Mouse (Mus musculus) cerebellum, adult 18-20 months (tissue): ENCODE data around the gene Gm10647.
A peak's percentile ranks its signal among the peaks of the same experiment; 100 is the strongest.
"Not testable (repeated sequence)": the region's sequence is repeated elsewhere in the genome, so short reads cannot be mapped to it uniquely, and the experiment has no call there.

Source experiments
- DNase-seq, 2 experiments: peaks; one replicate each; pipeline ENCODE4 v3.0.0; 2021

Gm10647 gene

DNA sequence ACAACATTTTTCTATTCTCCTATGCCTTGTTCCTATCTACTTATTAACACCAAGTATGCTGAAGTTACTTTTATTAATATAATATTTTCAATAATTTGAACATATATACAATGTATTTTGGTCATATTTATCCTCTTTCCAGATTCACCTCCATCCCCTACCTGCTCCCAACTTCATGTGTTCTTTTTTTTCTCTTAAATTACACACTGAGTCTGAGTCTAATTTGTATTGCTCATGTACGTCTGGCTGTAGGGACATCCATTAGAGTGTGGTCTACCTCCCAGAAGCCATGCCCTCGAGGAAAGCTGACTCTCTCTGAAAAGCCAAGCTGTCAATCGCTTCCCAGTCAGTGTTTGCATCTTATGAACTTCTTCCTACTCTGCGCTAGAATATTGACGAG, at the start of gene Gm10647:
Gene Gm10647 (plus strand): TSS at position 301 of the 400 bp plus-strand sequence.
- DNase-seq = no peak

DNA sequence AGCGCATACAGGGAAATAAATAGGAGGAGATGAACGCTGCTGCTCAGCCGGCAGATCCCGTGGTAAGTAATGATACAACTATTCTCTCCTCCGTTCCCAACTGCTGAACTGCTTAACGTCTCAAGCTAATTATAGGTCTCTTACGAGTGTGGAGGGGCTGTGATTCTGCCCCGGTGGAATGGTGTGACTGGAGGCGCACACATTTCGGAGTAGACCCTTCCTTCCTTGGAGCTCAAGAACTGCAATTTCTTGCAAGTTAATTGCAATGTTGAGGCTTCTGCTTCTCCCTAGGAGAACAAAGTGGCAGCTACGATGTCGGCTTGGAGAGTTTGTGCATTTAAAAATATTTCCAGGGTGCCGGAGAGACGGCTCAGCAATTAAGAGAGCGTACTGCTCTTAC, 48.4 kb upstream of the Gm10647 start:
- no peak for DNase-seq

DNA sequence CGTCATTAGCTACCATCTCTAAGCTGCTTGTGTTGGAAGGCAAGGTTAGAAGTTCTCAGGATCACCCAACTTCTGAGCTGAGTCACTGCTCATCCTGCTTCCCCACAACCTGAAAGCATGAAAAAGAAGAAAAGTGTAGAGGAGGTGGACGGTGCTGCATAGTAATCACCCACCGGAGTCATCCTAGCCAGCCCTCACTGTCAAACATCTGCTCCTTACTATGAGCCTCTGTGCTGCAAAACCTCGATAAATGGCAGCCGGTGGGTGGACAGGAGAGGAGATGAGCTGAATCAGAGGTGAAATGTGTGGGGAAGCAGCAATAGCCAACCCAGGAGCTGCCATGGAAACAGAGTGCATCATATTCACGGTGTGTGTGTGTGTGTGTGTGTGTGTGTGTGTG, 44.0 kb upstream of the Gm10647 start:
- DNase-seq = no peak

DNA sequence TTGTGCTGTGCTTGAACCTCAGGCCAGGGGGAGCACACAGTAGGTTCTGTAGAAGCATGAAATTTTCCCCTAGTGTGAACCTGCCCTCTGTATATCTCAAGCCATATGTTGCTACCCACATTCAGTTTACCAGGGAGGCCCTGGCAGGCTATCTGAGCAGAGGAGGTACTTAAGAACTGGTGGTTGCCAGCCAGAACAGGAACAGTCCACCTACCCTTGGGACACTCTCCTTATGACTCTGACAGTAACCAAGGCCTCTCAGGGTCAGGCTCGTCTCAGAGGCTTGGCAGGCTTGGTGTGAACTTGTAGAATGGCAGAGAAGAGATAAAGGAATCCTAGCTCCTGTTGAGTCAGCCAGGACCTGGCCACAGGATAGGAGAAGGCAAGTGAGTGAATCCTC, 35.8 kb upstream of the Gm10647 start:
- no peak for DNase-seq

DNA sequence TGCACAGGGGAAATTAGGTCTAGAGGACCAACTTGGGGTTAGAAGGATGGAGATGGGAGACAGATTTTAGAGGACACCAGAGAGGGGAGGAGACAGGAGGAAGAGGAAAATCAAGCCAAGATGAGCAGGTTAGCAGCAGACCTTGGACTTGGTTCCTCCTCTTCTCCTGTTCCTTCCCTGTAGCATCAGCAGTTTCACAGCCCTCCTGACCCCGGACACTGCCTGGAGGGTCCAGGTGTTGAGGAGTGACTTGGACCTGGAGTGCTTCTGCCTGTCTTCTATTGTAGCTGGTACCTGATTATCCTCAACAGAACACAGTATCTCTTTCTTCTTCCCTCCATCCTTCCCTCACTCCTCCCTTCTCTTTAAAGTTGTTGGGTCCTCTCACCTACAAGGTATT, 28.1 kb upstream of the Gm10647 start:
- no peak for DNase-seq

DNA sequence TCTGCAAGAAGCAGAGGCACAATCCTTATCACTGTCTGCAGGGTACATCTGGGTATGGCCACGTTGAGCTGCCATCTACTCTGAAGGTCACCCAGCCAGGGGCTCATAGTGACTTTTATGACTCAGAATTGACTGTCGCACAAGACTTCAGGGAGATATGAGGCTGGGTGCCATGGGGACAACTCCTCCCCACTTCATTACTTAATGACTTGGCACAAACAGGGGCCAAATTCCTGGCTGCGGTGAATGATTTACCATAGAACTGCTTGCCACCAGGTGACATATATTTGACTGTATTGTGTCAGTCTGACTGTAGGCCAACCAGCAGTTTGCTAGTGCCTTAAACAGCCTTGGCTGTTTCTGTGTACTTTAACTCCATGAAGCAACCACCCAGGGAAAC, 27.6 kb upstream of the Gm10647 start:
- DNase-seq = no peak

DNA sequence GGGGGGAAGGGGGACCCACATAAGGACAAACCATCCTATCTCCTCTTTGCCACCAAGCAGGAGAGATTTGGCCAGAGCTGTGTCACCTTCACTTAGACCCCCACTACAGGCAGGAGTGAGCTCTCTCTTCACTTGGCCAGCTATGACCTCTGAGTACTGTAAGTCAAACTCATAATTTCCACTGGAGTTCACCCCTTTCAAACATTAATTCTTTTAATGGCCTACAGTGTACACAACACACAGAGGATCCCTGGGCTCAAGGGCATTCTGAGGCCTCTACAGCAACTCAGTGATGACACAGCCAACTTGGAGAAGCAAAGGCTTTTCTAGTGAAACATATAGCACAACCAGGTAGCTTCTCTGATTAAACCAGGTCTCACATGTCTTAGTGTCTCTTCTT, 26.1 kb upstream of the Gm10647 start:
- no peak for DNase-seq

DNA sequence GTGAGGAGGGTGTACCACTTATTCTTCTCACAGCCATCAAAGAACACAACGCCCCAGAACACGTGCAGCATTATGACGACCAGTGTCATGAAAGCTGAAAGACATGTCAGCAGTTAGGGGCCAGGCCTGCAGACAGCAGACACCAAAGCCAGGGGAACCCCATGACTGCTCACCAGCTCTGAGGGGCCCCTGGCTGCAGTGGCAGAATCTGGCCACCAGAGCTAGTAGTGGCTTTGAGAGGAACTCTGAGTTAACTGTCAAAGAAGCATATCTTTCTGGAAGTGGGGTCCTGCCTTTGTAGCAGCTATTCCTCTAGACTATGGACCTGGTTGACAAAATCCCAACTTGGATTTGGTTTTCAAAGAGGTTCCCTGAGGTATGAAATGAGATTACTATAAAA, 12.3 kb upstream of the Gm10647 start:
- not testable (repeated sequence) for DNase-seq

DNA sequence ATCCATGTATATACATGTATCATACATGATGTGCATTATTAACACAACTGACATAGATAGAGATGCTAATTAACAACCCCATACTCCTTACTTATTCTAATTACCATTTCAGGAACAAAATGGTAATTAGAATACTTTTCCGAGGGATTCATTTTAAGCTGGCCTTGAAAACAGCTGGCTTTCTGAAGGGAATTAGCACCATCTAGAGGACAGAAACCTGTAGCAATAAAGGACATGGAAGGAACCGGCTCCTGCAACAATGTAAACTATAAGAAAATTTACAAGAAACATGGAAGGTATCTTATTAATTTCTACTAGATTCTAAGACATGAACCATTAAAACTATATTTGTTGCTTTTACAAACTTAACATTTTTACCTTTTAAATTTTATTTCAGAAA, 9.0 kb upstream of the Gm10647 start:
- DNase-seq = peak; percentile 33 to 47

DNA sequence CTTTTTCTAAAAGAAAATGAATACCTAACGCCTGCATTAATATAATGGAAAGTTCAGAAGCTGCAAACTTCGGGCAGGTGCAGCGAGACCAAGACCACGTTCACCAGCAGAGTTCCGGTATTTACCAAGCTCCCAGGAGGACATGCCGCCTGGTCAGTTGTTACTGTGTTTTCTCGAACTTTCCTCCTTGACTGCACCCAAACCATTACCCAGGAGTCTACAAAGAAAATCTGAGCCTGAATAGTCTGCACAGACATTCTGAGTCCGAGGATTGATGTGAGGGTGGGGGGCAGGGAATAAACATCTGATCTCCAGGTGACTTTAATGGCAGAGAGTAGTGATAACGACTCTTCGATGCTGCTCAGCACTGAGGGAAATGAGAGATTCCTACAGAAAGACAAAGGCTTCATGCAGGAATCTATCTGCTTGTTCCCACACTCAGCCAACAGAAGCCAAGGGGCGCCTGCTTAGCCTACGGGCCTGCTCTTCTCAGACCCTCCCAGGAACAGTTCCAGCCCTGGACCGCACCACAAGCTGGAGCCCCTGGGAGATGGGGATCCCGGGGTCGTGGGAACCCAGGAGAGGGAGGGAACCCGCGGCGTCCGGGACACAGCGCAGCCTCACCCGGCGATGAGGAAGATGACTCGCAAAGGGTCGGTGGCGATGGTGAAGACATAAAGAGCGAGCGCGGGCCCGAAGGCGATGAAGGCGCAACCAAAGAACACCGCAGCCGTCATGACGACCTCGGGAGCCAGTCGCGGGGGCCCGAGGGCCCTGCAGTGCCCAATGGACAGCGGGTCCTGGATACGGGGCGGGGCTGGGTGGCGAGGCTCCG, 2.0 kb upstream of the Gm10647 start:
- DNase-seq = peak; percentile 18 to 40

DNA sequence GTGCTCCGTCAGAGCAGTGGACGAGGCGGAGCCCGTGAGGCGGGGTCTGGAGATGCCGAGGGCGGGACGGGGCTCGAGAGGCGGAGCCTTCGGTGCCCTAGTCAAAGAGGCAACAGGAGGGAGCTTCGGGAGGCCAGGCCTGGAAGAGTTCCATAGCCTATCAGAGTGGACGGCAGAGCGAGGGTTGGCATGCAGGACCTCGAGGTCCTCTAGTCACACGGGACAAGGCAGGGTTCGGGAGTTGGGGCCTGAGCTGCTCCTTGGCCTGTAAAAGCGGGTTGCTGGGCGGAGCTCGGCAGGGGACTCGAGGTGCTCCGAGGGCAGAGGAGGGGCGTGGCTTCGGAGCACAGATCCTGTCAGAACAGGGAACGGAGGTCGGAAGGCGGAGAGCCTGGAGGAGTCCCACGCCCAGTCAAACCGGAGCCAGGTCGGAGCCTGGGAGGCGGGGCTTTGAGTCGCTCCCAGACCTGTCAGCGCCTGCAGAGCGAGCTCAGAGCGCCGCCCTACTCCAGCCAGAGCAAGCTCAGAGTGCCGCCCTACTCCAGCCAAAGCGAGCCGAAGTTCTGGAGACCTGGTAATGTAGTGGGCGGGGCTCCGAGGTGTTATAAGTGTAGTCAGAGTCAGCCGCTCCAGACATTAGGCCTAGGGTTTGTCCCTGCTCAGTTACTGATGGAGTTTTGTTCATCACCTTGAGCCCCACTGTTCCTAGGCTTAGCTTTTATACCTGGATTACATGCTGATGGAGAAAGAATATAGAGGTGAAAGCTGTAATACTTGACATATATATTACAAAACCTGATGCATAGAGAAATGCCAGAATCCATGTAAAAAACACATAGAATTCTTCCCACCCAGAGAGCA, 1.1 kb upstream of the Gm10647 start, which contains the start of gene Aph1b:
Gene Aph1b (minus strand): TSS at position 27 of the 861 bp plus-strand sequence.
- DNase-seq = peak; percentile 97 to 99

DNA sequence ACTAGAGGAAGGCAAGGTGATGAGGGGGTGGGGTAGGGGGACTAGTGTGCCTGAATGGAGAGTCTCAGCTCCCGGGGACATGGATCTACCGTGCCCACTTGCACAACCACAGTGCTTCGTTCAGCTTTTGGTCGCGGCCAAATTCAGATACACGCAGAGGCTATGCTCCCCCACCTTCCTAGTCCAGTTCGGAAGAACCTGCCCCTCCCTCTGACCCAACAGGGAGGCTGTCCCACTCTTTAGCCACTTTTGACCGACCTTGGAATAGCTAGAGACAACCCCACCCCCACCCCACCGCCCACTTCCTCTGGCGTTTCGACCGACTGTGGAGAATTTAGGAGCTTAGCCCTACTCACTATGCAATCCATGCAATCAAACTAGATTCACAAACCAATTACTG, 5.1 kb downstream of the Gm10647 start:
- no peak for DNase-seq

DNA sequence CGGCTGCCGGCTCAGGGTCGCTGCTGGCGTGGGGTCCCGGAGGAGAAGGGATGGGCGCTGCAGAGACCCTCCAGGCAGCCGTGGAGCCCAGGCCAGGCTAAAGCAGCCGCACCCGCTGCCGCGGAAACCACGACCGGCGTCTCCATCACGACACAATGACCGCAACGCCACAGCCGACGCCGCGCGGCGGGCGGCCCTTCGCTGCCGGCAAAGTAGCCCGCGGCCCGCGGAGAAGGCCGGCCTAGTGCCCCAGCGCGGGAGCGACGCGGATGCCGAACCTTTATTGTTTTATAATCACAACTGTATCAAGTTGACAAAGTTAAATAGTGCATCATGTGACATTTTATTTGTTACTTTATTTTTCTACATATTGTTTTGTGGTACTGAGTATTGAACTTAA, 9.1 kb downstream of the Gm10647 start:
- DNase-seq = not testable (repeated sequence)

DNA sequence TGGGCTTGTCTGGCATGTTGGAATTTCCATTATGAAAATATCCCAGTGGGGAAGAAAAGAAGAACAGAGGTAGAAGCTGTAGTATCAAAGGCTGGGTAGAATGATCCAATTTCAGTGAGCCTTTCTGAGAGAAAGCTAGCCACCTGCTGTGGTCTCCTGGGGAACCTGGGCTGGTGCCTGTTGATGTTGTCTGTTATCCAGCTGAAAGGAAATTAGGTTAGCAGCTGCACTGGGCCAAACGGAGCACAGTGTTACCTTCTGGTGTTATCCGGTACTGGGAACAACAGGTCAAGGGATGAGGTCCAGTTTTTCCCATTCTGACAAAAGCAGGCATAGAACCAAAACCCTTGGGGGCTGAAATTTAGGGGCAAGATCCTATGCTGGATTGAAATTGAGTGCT, 16.6 kb downstream of the Gm10647 start:
- no peak for DNase-seq

DNA sequence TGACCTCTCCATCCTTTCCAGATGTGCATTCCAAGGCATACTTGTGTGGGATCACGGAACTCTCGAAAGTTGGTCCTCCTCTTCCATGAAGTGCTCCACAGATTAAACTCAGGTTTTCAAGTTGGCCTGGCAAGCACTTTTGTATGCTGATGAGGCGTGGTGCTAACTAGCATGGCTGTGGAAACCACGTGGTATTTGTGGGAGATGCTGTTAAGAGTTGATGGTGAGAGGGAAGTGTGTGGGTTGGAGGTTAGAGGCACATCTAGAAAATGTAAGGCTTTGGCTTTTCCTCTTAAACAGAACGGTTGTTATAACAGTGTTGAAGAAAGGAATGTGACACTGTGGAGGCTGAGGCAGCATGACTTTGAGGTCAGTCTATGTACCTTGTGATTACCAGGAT, 24.2 kb downstream of the Gm10647 start:
- DNase-seq = no peak

DNA sequence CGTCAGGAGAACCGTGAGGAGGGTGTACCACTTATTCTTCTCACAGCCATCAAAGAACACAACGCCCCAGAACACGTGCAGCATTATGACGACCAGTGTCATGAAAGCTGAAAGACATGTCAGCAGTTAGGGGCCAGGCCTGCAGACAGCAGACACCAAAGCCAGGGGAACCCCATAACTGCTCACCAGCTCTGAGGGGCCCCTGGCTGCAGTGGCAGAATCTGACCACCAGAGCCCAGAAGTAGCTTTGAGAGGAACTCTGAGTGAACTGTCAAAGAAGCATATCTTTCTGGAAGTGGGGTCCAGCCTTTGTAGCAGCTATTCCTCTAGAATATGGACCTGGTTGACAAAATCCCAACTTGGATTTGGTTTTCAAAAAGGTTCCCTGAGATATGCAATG, 25.4 kb downstream of the Gm10647 start:
- not testable (repeated sequence) for DNase-seq

DNA sequence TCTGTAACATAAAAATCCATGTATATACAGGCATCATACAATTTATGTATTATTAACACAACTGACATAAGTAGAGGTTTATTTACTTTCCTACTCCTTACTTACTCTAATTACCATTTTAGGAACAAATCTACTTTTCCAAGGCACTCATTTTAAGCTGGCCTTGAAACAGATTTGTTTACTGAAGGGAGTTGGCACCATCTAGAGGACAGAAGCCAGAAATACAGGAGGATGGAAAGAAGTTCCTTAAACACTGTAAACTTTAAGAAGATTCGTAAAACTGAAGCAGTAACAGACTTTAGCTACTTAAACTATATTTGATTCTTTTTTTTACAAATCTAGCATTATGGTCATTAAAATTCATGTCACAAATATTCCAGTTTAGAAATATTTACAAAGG, 29.2 kb downstream of the Gm10647 start:
- peak; percentile 46 to 50 for DNase-seq

DNA sequence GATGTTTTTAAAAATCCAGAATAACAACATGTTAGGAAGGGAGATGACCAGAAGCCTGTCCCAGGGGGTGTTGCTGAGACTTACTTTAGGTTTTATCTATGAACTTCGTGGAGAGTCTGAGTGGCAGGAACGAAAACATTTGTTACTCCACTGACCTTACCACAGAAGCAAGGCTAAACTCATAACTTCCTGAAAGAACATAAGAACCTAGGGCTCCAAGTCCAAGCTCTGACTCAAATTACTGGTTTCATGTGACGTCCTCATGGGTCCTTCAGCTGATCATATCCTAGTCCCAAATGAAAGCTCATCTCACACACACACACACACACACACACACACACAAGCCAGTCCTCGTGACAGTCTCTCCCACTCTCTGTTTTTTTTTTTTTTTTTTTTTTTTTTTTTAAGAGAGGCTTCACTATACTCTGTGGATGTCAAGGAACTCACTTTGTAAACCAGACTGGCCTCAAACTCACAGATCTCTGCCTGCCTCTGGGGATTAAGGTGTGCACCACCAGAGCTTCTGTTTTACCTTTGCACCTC, 35.6 kb downstream of the Gm10647 start:
- no peak for DNase-seq

DNA sequence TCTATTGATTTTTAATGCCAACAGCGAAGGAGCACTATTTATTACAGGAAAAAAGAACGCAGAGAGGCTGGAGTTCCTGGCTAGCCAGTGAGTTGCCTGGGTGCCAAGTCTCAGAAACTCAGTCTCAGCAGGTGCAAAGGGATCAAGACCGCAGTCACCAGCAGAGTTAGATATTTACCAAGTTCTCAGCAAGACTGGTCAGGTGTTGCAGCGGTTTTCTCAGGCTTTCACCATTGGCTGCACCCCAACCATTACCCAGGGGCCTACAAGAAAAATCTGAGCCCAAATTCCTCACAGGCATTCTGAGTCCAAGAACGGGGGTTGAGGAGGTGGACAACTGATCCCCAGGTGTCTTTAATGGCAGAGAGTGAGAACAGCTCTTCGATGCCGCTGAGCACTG, 37.0 kb downstream of the Gm10647 start:
- DNase-seq = peak; percentile 18 to 26

DNA sequence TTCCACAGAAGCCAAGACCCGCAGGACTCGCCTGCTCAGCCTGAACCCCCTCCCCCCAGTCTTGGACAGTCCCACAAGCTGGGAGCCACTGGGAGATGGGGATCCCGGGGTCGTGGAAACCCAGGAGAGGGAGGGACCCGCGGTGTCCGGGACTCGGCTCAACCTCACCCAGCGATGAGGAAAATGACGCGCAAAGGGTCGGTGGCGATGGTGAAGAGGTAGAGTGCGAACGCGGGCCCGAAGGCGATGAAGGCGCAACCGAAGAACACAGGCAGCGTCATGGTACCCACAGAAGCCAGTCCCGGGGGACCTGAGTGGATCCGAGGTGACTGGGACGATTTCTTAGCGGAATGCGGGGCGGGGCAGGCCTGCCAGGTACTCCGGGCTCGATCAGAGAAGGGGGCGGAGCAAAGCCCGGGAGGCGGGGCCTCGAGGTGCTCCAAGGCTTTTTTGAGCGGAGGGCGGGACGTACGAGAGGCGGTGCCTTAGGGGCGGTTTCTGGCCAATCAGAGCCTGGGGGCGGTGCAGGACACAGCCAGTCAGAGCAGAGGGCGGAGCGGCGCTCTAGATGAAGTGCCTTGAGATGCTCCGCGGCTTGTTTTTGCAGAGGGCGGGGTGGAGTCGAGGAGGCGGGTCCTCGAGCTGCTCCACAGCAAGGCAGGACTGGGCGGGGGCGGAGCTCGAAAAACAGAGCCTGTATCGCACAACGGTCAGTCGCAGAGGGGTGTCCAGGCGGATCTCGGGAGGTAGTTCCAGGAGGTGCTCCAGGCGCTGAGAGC, 37.7 kb downstream of the Gm10647 start, which contains the start of gene Aph1c:
Gene Aph1c (minus strand): TSS at position 409 of the 779 bp plus-strand sequence.
- peak; percentile 99 to 100 for DNase-seq

DNA sequence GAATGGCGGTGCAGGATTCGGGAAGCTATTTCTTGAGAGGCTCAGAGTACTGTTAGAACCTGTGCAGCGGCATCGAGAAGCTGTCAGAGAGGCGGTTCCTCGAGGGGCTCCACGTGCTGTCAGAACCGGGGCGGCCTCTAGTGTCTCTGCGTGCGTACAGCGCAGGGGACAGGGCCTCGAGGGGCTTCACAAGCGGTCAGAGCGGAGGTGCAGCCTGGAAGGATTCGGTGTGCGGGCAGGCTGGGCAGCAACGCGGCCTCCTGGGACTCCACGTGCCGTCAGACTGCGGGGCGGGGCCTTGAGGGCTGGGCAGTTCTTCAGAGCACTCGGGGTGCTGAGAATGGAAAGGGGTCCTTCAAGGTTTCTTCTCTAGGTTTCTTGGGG, 38.2 kb downstream of the Gm10647 start:
- DNase-seq = no peak

DNA sequence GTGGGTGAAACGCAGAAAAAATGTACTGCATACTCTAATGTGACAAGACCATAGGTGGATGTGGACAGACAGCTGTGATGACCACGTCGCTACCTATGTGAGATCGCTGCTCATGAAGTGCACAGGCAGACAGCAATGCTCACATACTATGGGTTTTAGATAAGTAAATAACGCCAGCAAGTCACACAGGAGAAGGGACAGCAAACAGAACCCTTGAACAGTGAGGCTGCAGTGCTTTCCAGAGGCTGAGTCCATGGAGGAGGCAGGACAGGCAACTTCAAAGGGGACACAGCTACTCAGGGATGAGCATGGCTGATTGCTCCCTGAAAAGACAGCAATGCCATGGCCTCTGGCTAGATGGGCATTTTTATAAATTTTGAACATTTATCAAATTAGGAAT, 50.0 kb downstream of the Gm10647 start:
- DNase-seq = no peak
